Mouse (Mus musculus) left cerebral cortex, adult 8-10 months (tissue): ENCODE results near the gene Sh3bp5. TPM values are rescaled to one million over a fixed set of nuclear protein-coding genes. Genes with fewer than 3 reads are reported as not detected.

Experiments
- DNase-seq, 2 experiments: peaks; one replicate each; pipeline ENCODE4 v3.0.0; 2022; ENCODE audit warnings: low spot score in 2 of 2
- total RNA-seq, 4 experiments: library from RNA; stranded (reverse); gene quantifications; 2 replicates each; pipeline ENCODE4 v1.2.4; 2022

The Sh3bp5 gene
- total RNA-seq, 4 experiments from 2014 or later, result 44.6 to 70.2 (median 56.1) TPM

DNA sequence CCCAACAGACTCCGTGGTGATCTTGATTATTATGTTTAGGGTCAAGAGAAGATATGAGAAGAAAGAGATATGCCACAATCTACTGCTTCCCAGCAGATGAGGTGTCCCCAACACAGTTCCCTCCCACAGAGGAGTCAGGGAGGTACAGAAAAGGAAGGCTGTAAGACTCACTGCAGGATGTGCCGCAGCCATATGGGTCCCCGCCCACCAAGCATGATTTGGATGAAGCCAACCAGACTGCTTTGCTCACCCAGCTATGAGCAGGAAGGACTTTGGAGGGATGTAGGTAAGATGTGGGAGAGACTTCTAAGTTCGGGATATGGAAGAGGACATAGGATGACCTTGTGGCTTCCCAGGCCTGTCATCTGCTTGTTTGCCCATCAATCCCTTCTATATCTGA is 25.1 kb downstream of the Sh3bp5 start:
- peak in 1 of 2 experiments; percentile 90 for DNase-seq

DNA sequence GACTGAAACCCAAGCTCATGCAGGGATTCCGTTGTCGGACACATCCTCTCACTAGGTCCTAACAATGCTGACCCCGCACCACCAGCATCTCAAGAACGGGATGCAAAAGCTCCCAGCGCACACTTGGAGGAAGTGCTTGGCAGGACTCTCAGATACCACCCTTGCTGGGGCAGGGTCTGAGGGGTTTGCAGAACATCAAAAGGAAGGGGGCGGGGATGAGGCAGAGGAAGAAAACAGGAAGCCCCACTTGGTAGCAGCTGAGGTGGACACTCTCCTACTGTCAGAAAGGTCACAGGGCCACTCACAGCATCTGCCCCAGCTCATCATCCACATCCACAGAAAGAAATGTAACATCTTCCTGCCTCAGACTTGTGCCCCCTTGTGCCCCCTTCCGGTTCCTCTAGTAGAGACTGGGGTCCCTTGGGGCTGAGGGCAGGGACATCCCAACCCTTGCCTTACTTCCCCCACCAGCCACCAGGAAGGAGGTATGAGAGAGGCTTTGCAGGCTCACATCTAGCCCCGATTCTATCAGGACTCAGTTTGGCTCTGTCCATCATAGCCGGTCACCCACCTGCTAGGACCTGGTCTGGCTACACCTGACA is 25.7 kb downstream of the Sh3bp5 start:
- DNase-seq, result no peak

DNA sequence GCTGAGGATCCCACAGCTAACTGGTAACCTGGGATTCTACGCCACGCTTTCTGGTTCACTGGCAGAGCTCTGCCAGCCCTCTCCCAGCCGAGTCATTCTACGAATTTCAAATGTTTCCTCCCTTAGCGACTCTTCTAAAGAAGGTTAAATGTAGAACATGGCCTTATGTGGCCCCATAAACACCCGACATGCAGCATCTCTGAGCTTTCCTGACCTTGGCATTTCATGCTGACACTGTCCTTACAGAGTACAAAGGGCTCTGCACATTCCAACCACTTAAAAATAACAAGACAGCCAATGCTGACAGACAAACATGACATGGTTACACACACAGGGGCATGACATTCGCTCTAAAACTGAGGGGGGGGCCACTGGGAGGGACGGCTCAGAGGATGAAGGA is 27.2 kb downstream of the Sh3bp5 start:
- DNase-seq, result no peak

DNA sequence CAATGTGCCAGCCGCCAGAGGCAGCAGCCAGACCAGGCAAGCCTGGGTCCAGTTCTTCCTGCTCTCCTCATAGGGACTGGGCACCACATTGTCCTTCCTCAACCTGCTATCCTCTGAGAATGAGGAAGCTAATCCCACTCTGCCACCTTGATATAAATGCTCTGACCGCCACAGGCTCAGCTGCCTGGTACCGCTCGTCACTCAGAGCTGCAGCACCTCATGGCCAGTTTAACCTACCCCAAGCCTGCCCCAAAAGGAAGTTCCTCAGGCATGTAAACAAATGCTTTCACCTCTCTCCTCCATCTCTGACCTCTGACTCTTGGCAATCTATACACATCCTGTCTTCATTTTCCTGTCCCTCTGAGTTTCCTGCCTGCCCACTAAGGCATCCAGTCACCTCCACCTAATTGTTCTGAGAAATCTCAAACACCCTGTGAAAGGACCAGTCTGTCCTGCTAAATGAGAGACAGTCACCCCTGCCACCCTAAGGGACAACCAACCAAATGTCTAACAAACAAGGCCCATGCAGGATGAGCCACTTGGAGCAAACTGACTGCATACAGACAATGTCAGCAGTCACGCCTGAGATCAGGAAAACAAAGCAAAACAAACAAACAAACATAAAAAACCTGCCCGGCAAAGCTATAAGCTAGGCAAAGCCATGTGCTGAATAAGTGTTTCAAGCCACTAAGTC is 27.8 kb downstream of the Sh3bp5 start:
- DNase-seq, result no peak

DNA sequence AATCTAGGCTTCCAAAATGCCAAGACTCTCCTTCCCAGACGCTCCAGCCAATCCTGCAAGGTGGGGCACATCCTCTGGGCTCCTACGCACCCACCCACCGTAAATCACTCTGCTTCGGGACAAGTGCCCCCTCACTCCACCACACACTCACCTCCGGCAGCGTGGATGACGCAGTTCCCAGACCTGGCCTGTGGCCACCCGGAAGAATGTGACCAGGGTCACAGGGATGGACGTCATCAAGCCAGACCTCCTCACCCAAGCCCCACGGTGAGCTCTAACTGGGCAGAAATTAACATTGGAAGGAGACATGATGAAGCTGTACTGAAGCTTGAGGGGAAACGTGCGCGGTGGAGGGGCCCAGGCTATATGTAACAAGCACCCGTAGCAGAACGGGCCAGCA is 28.7 kb downstream of the Sh3bp5 start:
- DNase-seq, result no peak

DNA sequence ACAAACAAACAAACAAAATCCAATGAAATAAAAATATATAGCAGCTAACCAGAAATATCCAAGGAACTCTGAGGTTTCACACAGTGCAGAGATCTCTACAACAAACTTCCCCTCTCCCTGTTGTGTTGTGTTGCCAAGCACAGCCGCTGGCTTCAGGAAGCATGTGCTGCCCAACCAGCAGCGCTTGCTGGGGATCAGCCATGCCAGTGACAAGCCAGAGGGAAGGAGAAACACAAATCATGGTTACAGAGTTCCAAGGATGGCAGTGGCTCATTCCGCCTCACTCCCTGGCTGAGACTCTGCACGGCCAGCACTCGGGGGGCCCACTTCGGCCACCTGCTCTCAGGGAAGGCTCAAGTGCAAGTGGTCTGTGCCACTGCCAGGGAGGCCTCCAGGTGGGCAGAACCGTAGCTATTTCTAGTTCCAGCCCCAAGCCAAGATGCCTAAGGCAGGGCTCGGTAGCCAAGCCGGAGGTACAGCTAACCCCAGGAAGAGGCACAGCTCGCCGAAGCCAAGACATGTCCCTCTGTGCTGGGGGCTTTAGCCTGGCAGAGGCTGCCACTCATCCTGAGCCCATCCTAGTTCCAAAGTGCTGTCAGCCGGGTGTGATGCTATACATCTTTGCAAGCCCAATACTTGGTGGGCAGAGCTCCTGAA is 29.6 kb downstream of the Sh3bp5 start:
- no peak for DNase-seq

DNA sequence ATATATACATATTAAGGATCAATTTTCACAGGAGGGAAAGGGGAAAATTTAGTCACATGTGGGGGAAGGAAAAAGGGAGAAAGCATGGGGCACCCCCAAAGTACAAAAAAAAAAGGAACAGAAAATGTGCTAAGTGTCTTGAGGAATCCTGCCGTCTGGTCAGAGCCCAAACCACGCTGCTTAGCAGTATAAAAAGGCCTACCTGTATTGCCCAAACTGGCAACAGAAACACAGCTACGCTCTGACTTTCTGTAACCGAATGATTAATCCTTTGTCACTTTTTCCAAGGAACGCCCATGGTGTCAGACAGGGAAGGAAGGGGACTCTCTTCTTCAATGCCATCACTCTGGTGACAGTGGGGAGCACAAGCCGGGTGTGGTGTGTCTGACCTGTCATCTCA is 30.2 kb downstream of the Sh3bp5 start:
- DNase-seq, result no peak

DNA sequence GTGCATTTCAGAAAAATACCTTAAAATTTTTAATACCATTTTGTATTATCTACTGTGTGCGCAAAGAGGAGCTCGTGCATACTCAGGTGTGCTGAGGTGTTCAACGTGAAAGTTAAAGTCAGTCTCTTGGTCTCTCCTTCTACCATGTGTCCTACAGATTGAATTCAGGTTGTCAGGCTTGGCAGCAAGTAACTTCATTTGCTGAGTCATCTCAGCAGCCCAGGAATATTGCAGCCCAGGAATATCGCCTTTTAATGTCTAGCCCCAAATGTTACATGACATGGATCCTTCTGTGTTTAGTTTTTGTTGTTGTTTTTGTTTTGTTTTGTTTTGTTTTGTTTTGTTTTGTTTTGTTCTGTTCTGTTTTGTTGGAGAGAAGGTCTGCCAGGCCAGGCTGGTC is 31.2 kb downstream of the Sh3bp5 start:
- no peak for DNase-seq

DNA sequence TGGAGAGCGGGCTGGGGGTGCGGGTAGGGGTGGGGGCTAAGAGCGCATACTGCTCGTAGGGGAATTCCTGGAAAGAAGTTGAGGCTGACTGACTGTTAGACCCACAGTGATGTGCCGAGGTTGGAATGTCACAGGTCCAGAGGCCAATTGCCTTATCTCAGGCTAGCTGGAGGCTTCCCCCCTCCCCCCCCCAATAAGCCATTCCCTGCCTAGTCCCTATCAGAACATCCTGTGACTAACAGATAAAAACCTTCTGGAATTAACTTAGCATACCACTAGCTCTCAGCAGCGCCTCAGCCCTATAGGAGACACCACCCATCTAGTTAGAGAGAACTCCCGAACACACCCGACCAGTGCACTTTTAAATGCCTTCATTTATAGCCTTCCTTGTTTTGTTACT is 31.9 kb downstream of the Sh3bp5 start:
- no peak for DNase-seq

DNA sequence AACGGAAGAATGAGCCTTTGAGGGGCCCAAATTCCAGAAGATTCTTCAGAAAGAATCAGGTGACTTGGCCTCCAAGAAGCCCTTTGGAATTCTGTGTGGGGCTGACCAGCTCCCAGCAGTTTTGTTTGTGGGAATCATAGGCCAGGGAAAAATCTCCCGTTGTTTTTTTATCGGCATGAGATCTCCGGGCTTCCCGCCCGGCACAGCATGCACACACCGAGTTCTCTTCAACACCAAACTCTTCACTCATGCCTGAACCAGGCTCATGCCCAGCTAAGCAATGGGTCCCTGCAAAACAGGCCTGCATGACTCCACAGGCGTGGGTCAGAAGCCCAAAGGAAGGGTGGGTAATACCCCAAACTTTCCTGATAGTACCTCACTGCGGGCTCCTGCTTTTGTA is 32.3 kb downstream of the Sh3bp5 start:
- DNase-seq, result no peak

DNA sequence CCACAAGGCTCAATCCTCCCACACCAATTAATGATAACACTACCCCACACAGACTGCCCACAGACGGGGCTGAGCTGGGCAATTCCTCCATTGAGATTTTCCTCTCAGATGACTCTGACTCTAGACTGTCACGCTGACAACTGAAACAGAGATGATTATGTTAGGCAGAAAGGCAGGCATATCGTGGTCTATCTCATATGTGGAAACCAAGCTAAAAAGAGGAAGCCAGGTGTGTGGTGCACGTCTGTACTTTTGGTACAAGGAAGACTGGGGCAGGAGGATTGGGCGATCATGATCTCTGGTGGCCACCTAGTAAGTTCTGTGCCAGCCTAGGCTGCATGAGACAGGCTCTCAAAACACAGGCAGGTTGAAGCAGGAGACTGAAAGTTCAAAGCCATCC is 33.2 kb downstream of the Sh3bp5 start:
- no peak for DNase-seq

DNA sequence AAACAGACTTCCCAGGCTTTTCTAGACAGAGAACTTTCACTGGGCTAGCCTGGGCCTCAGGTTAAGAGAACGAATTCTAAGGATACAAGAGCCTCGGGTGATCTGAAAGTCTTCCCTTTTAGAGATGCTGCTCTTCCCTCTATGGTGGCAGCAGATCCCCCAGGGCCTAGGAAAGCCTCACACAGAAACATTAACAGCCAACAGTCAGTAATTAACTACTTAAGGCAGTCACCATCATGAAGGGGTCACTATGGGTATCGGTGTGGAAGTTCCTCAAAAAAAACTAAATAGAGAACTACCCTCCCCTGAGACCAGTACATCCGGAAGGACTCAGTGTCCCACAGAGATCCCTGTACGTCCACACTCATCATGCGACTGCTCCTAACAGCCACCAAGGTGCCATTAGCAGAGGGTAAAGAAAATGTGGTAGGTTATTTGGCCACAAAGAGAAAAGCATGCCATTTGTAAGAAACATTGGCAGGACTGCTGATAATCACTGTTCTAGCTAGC is 33.9 kb downstream of the Sh3bp5 start:
- no peak for DNase-seq

DNA sequence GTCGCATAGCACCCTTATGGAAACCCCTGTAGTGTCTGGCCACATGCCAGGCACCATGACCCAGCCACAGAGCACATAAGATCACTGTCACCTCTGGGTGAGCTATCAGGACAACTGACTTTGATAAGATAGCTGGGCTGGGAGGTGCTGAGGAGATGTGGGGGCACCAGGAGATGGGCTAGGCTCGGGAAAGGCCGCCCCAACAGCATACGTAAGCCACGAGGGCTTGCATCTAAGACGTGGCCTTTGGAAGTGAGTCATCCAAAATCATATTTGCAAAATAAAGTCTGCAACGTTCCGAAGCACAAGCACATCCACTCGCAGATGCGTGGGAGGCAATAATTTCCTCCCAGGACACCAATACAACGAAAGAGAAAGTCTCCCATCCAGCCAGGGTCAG is 35.0 kb downstream of the Sh3bp5 start:
- no peak for DNase-seq

DNA sequence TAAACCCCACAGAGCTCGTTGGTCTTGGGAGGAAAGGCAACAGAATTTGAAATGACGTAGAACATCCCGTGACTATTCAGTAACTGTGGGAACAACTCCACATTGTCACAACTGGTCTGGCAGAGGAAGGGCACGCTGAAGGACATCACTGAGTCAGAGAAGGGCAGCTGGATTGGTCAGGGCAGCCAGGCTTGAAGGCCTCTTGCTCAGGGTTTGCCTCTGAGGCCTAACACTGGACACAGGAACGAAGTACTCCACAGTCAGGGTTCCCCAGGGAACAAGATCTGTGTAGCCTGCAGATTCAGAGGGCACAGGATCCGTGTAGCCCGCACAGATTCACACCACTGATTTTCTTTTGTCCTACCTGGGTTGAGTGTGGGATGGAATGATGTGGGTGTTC is 35.6 kb downstream of the Sh3bp5 start:
- no peak for DNase-seq

DNA sequence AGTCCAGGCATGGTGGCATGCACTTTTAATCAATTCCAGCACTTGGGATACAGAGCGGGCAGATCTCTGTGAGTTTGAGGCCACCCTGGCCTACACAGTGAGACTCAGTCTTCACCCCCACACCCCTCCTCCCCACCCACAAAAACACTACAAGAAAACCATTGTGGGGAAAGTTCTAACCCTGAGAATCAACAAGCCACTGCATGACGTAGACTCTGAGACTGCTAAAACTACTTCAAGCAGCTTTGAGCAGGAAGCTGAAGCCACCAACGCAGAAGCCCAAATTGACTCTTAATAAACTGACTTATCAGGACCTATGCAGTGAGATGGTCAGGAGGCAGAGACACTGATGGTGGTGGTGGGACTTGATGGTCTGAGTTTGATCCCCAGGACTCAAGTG is 36.6 kb downstream of the Sh3bp5 start:
- DNase-seq, result no peak

DNA sequence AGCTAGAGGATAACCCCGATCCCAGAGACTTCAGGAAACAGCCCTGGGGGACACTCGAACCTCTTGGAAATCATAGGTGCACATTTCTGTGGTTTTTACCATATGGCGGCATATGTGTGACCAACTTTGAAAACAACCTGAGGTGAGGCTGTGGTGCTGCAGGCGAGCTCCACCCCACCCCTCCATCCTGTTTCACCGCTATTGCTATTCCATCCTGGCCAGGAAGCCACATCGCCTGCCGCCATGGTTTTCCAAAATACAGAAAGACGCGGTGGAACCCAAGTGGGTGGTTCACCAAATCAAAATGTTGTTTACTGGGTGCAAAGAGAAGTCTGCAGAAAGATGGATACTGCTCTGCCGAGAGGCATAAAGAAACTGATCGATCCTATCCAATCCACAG is 37.1 kb downstream of the Sh3bp5 start:
- DNase-seq, result no peak

DNA sequence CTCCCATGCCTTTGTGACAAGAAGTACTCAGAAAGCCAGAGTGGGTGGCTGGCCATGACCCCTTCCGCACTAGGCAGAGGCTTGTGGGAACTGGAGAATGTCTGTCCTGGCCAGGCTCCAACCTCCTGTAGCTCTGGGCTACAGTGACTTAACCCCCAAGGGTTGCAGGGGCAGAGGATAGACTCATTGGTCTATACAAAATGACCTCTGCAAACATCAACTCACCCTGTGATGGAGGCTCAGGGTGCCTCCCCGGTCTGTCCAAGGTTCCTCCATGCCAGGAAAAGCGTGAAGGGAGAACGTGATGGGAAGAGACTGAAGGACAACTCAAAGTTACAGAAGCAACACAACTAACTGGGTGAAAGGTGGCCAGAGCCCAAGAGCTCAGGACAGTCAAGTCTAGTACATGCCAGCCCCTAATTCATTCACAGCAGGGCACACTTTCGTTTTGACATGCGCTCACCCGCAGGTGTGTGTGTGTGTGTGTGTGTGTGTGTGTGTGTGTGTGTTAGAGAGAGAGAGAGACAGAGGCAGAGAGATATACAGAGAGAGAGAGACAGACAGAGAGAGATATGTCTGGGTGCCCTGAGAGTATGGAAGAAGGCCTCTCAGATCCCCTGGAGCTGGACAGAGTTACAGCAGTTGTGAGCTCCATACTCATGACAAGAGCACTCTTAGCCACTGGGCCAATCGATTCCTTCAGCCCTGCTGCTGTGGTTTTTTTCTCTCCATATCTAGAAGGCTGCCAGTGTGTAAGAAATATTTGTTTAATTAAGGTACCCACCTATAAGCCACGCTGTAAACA is 37.9 kb downstream of the Sh3bp5 start:
- DNase-seq, result no peak

DNA sequence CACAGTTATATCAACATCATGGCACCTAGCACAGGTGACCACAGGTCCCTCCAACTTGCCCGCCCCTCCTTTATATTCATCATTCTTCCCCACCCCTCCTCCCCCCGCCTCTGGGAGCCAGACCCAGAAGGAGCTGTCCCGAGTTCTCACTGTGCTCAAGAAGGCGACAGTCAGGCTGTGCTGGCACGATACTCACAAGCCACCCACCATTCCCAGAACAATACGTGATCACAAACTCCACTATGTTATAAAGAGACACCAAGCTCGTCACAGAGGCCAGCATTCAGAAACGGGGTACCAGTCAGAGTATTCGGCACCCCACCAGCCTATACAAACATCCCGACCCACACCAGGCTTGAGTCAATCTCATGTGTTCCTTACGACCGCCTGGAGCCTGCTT is 38.5 kb downstream of the Sh3bp5 start:
- DNase-seq, result no peak

DNA sequence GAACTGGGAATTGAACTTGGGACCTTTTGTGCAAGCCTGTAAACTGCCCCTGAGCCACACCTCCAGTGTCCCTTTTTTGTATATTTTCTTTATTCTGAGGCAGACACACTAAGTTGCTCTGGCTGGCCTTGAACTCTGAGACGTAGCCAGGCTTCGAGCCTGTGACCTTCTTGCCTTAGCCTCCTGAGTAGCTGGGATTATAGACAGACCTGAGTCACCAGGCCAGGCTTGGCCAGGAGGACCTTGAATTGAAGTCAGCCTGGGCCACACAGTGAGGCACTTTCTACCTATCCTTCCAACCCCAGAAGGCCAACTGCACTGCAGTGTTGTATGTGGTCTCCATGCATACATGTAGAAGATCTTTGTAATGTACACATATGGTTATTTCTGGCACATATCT is 39.5 kb downstream of the Sh3bp5 start:
- DNase-seq, result no peak

DNA sequence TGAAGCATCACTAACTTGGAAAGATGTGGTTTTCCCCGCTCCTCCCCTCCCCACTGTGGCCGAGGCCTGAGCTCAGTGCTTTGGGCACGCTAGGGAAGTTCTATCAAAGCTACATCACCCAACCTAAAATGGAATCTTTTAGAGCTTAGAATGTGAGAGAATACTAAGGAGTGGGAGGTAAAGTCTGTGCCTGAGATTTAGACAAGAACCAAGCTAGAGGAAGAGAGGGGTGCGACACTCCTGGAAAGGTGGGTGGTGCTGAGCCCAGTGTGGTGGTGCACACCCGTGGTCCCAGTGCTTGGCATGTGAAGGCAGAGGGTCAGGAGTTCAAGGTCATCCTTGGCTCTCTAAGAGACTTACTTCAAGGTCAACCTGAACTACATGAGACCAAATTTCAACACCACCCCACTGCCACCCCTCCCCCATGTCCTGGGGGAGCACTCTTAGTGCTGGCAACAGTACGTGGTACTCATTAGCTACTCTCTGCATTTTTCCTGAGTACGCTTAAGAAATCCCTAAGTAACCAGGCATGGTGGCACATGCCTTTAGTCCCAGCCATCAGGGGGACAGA is 40.2 kb downstream of the Sh3bp5 start:
- peak in 1 of 2 experiments; percentile 58 for DNase-seq

DNA sequence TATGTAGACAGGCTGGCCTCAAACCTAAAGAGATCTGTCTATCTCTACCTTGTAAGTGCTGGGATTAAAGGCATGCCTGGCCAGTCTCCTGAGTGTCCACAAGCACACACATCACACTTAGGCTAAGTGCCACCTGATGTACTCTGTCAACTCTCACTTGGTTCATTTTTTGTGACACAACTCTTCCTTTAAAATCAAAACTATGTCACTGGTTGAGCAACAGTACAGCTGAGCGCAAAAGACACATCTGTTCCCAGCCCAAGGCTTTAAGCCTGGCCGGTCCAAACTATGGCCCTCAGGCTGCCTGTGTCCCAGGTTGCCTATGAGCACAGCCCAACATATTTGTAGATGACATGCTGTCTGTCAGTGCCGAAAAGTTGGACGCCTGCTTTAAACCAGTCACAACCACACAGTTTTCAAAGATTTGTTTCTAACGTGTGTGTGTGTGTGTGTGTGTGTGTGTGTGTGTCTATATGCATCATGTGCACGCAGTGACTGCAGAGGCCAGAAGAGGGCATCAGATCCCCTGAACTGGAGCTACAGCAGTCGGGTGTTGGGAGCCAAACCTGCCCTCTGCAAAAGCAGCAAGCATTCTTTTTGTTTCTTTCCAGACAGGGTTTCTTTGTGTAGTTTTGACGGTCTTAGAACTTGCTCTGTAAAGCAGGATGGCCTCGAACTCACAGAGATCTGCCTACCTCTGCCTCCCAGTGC is 40.9 kb downstream of the Sh3bp5 start:
- no peak for DNase-seq
